Mouse (Mus musculus): Measurements from ENCODE around the gene Gm2174.
A peak's percentile ranks its signal among the peaks of the same experiment; 100 is the strongest.

GRCm38 (mm10) chrX:56454671-56455371 lies 7.1 kb downstream of the Gm2174 start, which contains the start of gene Ints6l:
- TF ChIP-seq POLR2A (IDR thresholded peaks at IDR 0.05; ENCODE audit: low read depth, low read length) (peak; percentile 92), CTCF (conservative IDR thresholded peaks at IDR 0.05; ENCODE audit: insufficient read depth, insufficient read length, low read depth, low read length) (no peak)

Data from kidney, adult 2 months (tissue).